Mouse (Mus musculus): Measurements from ENCODE around the gene Rad9a.

DNA sequence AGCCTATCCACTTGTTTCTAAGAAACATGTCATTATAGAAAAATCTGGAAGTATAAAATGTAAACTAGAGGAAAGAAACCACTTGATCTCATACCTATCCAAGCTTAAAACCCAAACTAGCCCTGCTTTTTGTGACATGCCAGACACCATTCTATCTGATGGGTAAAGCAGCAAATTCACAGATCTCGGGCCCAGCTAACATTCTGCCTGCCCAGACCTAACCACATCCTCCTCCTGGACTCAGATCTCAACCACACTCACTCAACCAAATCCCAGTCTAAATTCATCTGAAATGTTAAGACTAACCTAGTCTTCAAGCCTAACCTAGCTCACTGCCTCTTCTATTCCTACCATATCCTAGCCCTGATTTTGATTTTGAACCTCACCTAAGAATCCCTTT is 17.3 kb upstream of the Rad9a start:
- TF ChIP-seq CTCF (IDR thresholded peaks at IDR 0.05; ENCODE audit: borderline replicate concordance, insufficient read depth, low read depth, low read length) (no peak), POLR2A (IDR thresholded peaks at IDR 0.05; ENCODE audit: borderline replicate concordance, insufficient read depth, low read length) (no peak)

Data from cerebellum, adult 2 months (tissue).